Comparison of ENCODE assay signal across 8 mouse cellular contexts in genomic region chr10:21382914-21383313, GRCm38 (mm10). TPM values are rescaled to one million over a fixed set of nuclear protein-coding genes. Genes with fewer than 3 reads are reported as not detected.
DNase-seq lines count a peak whose midpoint lies in the region; ATAC-seq and TF ChIP-seq lines count a peak whose summit lies in the region.

No protein-coding gene starts in this region.

- no peaks in the 10 kb centered on the region for H3K27me3 ChIP-seq in cerebellum, adult 2 months (ENCODE audit: control insufficient read depth, insufficient read depth, low read length)
- no peaks in the 10 kb centered on the region for H3K27me3 ChIP-seq in liver, adult 2 months (ENCODE audit: control insufficient read depth, insufficient read depth, low read length)
- H3K27me3 ChIP-seq in liver, embryonic 12.5 days (replicated peaks): peaks cover 17% of the 10 kb centered on the region

- H3K27ac ChIP-seq in cerebellum, adult 2 months (ENCODE audit: insufficient read depth, low read length): no peak overlapping the region
- no peak overlapping the region for H3K27ac ChIP-seq in liver, adult 2 months (replicated peaks; ENCODE audit: insufficient read depth, low read depth, low read length)
- H3K27ac ChIP-seq in liver, embryonic 12.5 days: no peak overlapping the region

- no peak for ATAC-seq in liver, embryonic 12.5 days

- H3K79me2 ChIP-seq in liver, adult 2 months (ENCODE audit: control insufficient read depth, insufficient read depth, low read length): peaks cover 17% of the 10 kb centered on the region; the same call in 1 of the 2 replicates

- H3K9me3 ChIP-seq in liver, embryonic 12.5 days (replicated peaks): no peaks in the 10 kb centered on the region

- DNase-seq in cerebellum, adult 2 months: peak in 1 of 2 experiments; percentile 59
- DNase-seq in cerebellum, adult 11-12 months: no peak
- peak; percentile 44 for DNase-seq in liver, adult 2 months (ENCODE audit: extremely low read depth, low read depth, low spot score)
- DNase-seq in R1 (ENCODE audit: low read depth, low spot score): peak; percentile 77
- peak; percentile 75 for DNase-seq in fibroblast of lung, adult 2 months (ENCODE audit: low read depth)
- DNase-seq in lung, postnatal 14 days: peak; percentile 44
- DNase-seq in gastrocnemius, postnatal 10 days: no peak

- no peak for TF ChIP-seq POLR2A in cerebellum, adult 2 months (IDR thresholded peaks at IDR 0.05; ENCODE audit: borderline replicate concordance, insufficient read depth, low read length)
- TF ChIP-seq POLR2A in liver, adult 2 months (IDR thresholded peaks at IDR 0.05; ENCODE audit: extremely low read depth, insufficient read depth, low read length): no peak

- no peak overlapping the region for H3K9ac ChIP-seq in liver, adult 2 months (ENCODE audit: low read depth, low read length)
- no peak overlapping the region for H3K9ac ChIP-seq in liver, embryonic 12.5 days

- peaks cover 69% of the 10 kb centered on the region for H3K36me3 ChIP-seq in liver, adult 2 months (ENCODE audit: control insufficient read depth, insufficient read depth, low read length)
- H3K36me3 ChIP-seq in liver, embryonic 12.5 days: no peaks in the 10 kb centered on the region

- no peak overlapping the region for H3K4me2 ChIP-seq in liver, embryonic 12.5 days

- TF ChIP-seq CTCF in cerebellum, adult 2 months (IDR thresholded peaks at IDR 0.05; ENCODE audit: borderline replicate concordance, insufficient read depth, low read depth, low read length): peak; percentile 42; the same call in 1 of the 2 replicates
- TF ChIP-seq CTCF in liver, adult 2 months (IDR thresholded peaks at IDR 0.05; ENCODE audit: low read depth, low read length): peak; percentile 41; the same call in 1 of the 2 replicates

- WGBS in cerebellum, adult 2 months: 11% methylated on average over 6 of the region's 6 CpGs
- 36% methylated on average over 6 of the region's 6 CpGs for WGBS in liver, adult 2 months
- 9% methylated on average over 6 of the region's 6 CpGs for WGBS in liver, embryonic 12.5 days (ENCODE audit: insufficient replicate concordance)

- no peaks in the 10 kb centered on the region for H3K4me1 ChIP-seq in cerebellum, adult 2 months (ENCODE audit: control insufficient read depth, insufficient read depth, low read length)
- H3K4me1 ChIP-seq in liver, adult 2 months (ENCODE audit: control insufficient read depth, insufficient read depth, low read length): peaks cover 10% of the 10 kb centered on the region; the same call in 1 of the 2 replicates
- peaks cover 27% of the 10 kb centered on the region for H3K4me1 ChIP-seq in liver, embryonic 12.5 days

- no peak overlapping the region for H3K4me3 ChIP-seq in cerebellum, adult 2 months (replicated peaks; ENCODE audit: insufficient read depth, low read depth, low read length)
- no peak overlapping the region for H3K4me3 ChIP-seq in liver, adult 2 months (ENCODE audit: insufficient read depth, low read depth, low read length)
- no peak overlapping the region for H3K4me3 ChIP-seq in liver, embryonic 12.5 days

RNA-seq across cellular contexts. Expression of gene Aldh8a1, which starts 5.8 kb away (rescaled TPM):
- 0.11 and 0.24 TPM in 2 replicates for polyA plus RNA-seq in cerebellum, adult 2 months (2012; rRNA removed)
- 382 and 384 TPM in 2 replicates for total RNA-seq in liver, adult 2 months (2014; rRNA removed)
- 309 TPM in 2 replicates for polyA plus RNA-seq in liver, adult 2 months (2012; rRNA removed)
- 5.1 and 5.6 TPM in 2 replicates for polyA plus RNA-seq in liver, embryonic 12.5 days (2016; fragmentation: Nextera tagmentation; extraction: Ambion mirVana)
- total RNA-seq in gastrocnemius, postnatal 10 days (2021): under 1 TPM in 1 of 2 experiments, not detected in 1; 0.29 TPM

Comparison
In these comparisons a context has a peak if more than half of its experiments do, and no peak if none do; other contexts are left out.
1. RNA of gene Aldh8a1, which starts 5.8 kb away (polyA plus RNA-seq): 309 TPM in liver, adult 2 months; 5.1 to 5.6 TPM in liver, embryonic 12.5 days and 0.11 to 0.24 TPM in cerebellum, adult 2 months; every median in the first group is over 10 times any median in the second.
2. DNase-seq: peak in liver, adult 2 months (single experiment), R1 (single experiment), fibroblast of lung, adult 2 months (single experiment) and lung, postnatal 14 days (single experiment); none in cerebellum, adult 11-12 months (single experiment) and gastrocnemius, postnatal 10 days (single experiment).